ENCODE assay signal across 15 mouse cellular contexts in genomic region chr4:50286602-50287001, GRCm38 (mm10).
DNase-seq lines count a peak whose midpoint lies in the region; ATAC-seq and TF ChIP-seq lines count a peak whose summit lies in the region.
"Had no signal": no experiment of that assay in that cellular context is flagged by ENCODE, and none has a peak within 500 bp of the region (broad histone marks: within the 10 kb centered on the region; RNA-seq: fewer than 3 reads in every experiment).

No protein-coding gene starts in this region.

- H3K4me1 ChIP-seq in forebrain, postnatal 0 days (ENCODE audit: insufficient read depth) = no peaks in the 10 kb centered on the region
- peaks cover 4% of the 10 kb centered on the region; the same call in 1 of the 2 replicates for H3K4me1 ChIP-seq in forebrain, embryonic 16.5 days (replicated peaks; ENCODE audit: control insufficient read depth, insufficient read depth, low read length)
- H3K4me1 ChIP-seq: heart, embryonic 10.5 days; liver, embryonic 13.5 days had no signal

- no peak for DNase-seq in forebrain, postnatal 0 days
- no peak for DNase-seq in layer of hippocampus, adult 2 months (ENCODE audit: low spot score in 2 of 2)
- DNase-seq in layer of hippocampus, adult 18-20 months (ENCODE audit: low spot score in 2 of 2) = no peak
- peak; percentile 24 for DNase-seq in 3T3-L1 (ENCODE audit: low read depth, low spot score)
- peak; percentile 33 for DNase-seq in brain, adult 2 months (ENCODE audit: low read depth, low spot score)
- no peak for DNase-seq in spleen, postnatal 14 days (ENCODE audit: low spot score in 2 of 2)
- DNase-seq in right cerebral cortex, postnatal 14 days = no peak
- DNase-seq: adrenal gland, postnatal 10 days; cerebellum, adult 8-10 months; kidney, adult 11 months; kidney, postnatal 25 days; liver, embryonic 13.5 days; lung, postnatal 10 days had no signal

- no peak overlapping the region for H3K4me2 ChIP-seq in forebrain, postnatal 0 days (ENCODE audit: low read depth)
- H3K4me2 ChIP-seq in forebrain, embryonic 16.5 days (ENCODE audit: low read length) = no peak overlapping the region
- H3K4me2 ChIP-seq: liver, embryonic 13.5 days had no signal

- H3K27me3 ChIP-seq in forebrain, postnatal 0 days (ENCODE audit: insufficient read depth, low read length) = no peaks in the 10 kb centered on the region
- H3K27me3 ChIP-seq in forebrain, embryonic 16.5 days (replicated peaks; ENCODE audit: control insufficient read depth, insufficient read depth, low read length) = no peaks in the 10 kb centered on the region
- H3K27me3 ChIP-seq: liver, embryonic 13.5 days had no signal

- TF ChIP-seq CTCF in forebrain, postnatal 0 days (IDR thresholded peaks at IDR 0.05; ENCODE audit: low read depth) = peak; percentile 57
- TF ChIP-seq CTCF in layer of hippocampus, adult 2 months (conservative IDR thresholded peaks at IDR 0.05) = peak; percentile 65

- ATAC-seq in forebrain, postnatal 0 days = no peak
- ATAC-seq in forebrain, embryonic 16.5 days = no peak

- 79% methylated on average over 2 of the region's 2 CpGs for WGBS in forebrain, postnatal 0 days
- 81% methylated on average over 2 of the region's 2 CpGs for WGBS in forebrain, embryonic 16.5 days

- H3K9me3 ChIP-seq in forebrain, postnatal 0 days (ENCODE audit: low read length) = no peaks in the 10 kb centered on the region
- no peaks in the 10 kb centered on the region for H3K9me3 ChIP-seq in forebrain, embryonic 16.5 days (ENCODE audit: control insufficient read depth, low read length)
- H3K9me3 ChIP-seq: heart, embryonic 10.5 days; liver, embryonic 13.5 days had no signal

- no peak overlapping the region for H3K4me3 ChIP-seq in forebrain, postnatal 0 days (ENCODE audit: low read depth, low read length)
- no peak overlapping the region for H3K4me3 ChIP-seq in forebrain, embryonic 16.5 days (replicated peaks; ENCODE audit: low read length)
- H3K4me3 ChIP-seq in layer of hippocampus, adult 2 months = no peak overlapping the region
- H3K4me3 ChIP-seq: heart, embryonic 10.5 days; liver, embryonic 13.5 days had no signal

- no peak overlapping the region for H3K9ac ChIP-seq in forebrain, postnatal 0 days
- H3K9ac ChIP-seq in forebrain, embryonic 16.5 days (replicated peaks; ENCODE audit: low read depth, low read length) = no peak overlapping the region
- H3K9ac ChIP-seq: liver, embryonic 13.5 days had no signal

- no peak overlapping the region for H3K27ac ChIP-seq in forebrain, postnatal 0 days (ENCODE audit: low read depth, low read length)
- no peak overlapping the region for H3K27ac ChIP-seq in forebrain, embryonic 16.5 days (ENCODE audit: low read length)
- no peak overlapping the region for H3K27ac ChIP-seq in layer of hippocampus, adult 2 months
- H3K27ac ChIP-seq: heart, embryonic 10.5 days; liver, embryonic 13.5 days had no signal

- H3K36me3 ChIP-seq in forebrain, postnatal 0 days (ENCODE audit: insufficient read depth) = no peaks in the 10 kb centered on the region
- H3K36me3 ChIP-seq in forebrain, embryonic 16.5 days (ENCODE audit: control insufficient read depth, insufficient read depth) = no peaks in the 10 kb centered on the region
- H3K36me3 ChIP-seq: heart, embryonic 10.5 days; liver, embryonic 13.5 days had no signal

Comparison
In these comparisons a context has a peak if more than half of its experiments do, and no peak if none do; other contexts are left out.
1. DNase-seq: peak in 3T3-L1 (single experiment) and brain, adult 2 months (single experiment); none in forebrain, postnatal 0 days (single experiment), layer of hippocampus, adult 2 months (0 of 2), layer of hippocampus, adult 18-20 months (0 of 2), spleen, postnatal 14 days (0 of 2) and right cerebral cortex, postnatal 14 days (single experiment).